Mouse (Mus musculus): ENCODE measurements around the gene Slc30a7. TPM values are rescaled to one million over a fixed set of nuclear protein-coding genes. Genes with fewer than 3 reads are reported as not detected.

The Slc30a7 gene
- total and polyA plus RNA-seq, 3 experiments = 8.1 to 19.1 TPM; not detected in 1

DNA sequence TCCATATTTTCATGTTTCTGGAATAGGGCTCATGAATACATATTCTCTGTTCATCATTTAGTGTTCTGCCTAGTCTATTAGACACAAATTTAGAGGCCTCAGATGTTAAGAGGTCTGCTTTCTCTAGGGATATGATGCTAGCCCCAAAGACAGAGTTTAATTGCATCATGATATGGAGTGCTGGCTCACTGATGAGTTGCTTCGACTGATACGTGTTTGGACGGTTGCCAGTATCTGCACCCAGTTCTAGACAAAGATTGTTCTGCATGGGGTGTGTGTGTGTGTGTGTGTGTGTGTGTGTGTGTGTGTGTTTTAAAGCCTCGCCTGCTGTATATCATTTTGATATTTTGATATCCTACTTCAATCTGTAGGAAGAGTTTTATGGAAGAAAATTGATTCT, 114.9 kb downstream of the Slc30a7 start (continued):
- TF ChIP-seq CTCF (IDR thresholded peaks at IDR 0.05 in 2 of 3, conservative IDR thresholded peaks at IDR 0.05 in 1 of 3; ENCODE audit: control insufficient read depth in 1 of 3, insufficient read depth in 1 of 3, low read depth in 2 of 3, low read length in 3 of 3, poor library complexity in 1 of 3, severe bottlenecking in 1 of 3) (no peak), USF1 (IDR thresholded peaks at IDR 0.05; ENCODE audit: low read depth, low read length) (no peak), HCFC1 (IDR thresholded peaks at IDR 0.05; ENCODE audit: low read depth, low read length) (no peak), POLR2AphosphoS5 (IDR thresholded peaks at IDR 0.05; ENCODE audit: borderline replicate concordance, low read depth, low read length) (no peak), SMC3 (IDR thresholded peaks at IDR 0.05; ENCODE audit: low read depth, low read length) (no peak), UBTF (IDR thresholded peaks at IDR 0.05; ENCODE audit: borderline replicate concordance, insufficient read depth, low read depth, low read length) (no peak), MAZ (IDR thresholded peaks at IDR 0.05; ENCODE audit: low read depth, low read length) (no peak), SIN3A (IDR thresholded peaks at IDR 0.05; ENCODE audit: low read length) (0 out of 2 replicates have a peak, but pooled peaks have one; percentile 23), ZMIZ1 (IDR thresholded peaks at IDR 0.05; ENCODE audit: low read depth, low read length) (no peak)

Other genes starting within 250 kb of the Slc30a7 start
- gene Dph5, start 119.6 kb downstream of the Slc30a7 start, total RNA-seq (2012; rRNA removed) = 45.8 and 48.6 TPM in 2 replicates
- gene Dph5, start 119.6 kb downstream of the Slc30a7 start, polyA plus RNA-seq (2012; ENCODE audit: insufficient read depth in 1 of 2, insufficient read length in 2 of 2, low read depth in 1 of 2, low replicate concordance in 2 of 2, missing spikeins in 1 of 2) = 10 to 100 TPM in 1 of 2 experiments, not detected in 1; 34.9 TPM
- 6.6 TPM in 2 replicates for gene Extl2, start 56 bp upstream of the Slc30a7 start, total RNA-seq (2012; rRNA removed)
- gene Extl2, start 56 bp upstream of the Slc30a7 start, polyA plus RNA-seq (2012; ENCODE audit: insufficient read depth in 1 of 2, insufficient read length in 2 of 2, low read depth in 1 of 2, low replicate concordance in 2 of 2, missing spikeins in 1 of 2) = 10 to 100 TPM in 1 of 2 experiments, not detected in 1; 10.5 TPM
- not detected in 2 replicates for gene Vcam1, start 122.3 kb upstream of the Slc30a7 start, total RNA-seq (2012; rRNA removed)
- not detected for gene Vcam1, start 122.3 kb upstream of the Slc30a7 start, polyA plus RNA-seq (2012; ENCODE audit: insufficient read depth in 1 of 2, insufficient read length in 2 of 2, low read depth in 1 of 2, low replicate concordance in 2 of 2, missing spikeins in 1 of 2)
- gene Gpr88, start 246.1 kb upstream of the Slc30a7 start, total RNA-seq (2012; rRNA removed) = not detected in 2 replicates
- gene Gpr88, start 246.1 kb upstream of the Slc30a7 start, polyA plus RNA-seq (2012; ENCODE audit: insufficient read depth in 1 of 2, insufficient read length in 2 of 2, low read depth in 1 of 2, low replicate concordance in 2 of 2, missing spikeins in 1 of 2) = not detected

Measured in MEL (cell line).